Mouse (Mus musculus): ENCODE data around the gene Trpm3.

- TF ChIP-seq GATA1 (IDR thresholded peaks at IDR 0.05; ENCODE audit: borderline replicate concordance, low read length) (no peak), FLI1 (IDR thresholded peaks at IDR 0.05; ENCODE audit: low read length) (no peak)
Measured at GRCm38 (mm10) chr19:22234187-22234586, 95.3 kb downstream of the Trpm3 start.
